Mouse (Mus musculus) liver, embryonic 13.5 days (tissue): ENCODE measurements around the gene Ppm1a. TPM values are rescaled to one million over a fixed set of nuclear protein-coding genes. Genes with fewer than 3 reads are reported as not detected.

Experiments
- ATAC-seq: fragments of 200-750 bp; cut with Nextera tagmentation; 2 replicates; pipeline ENCODE4 v1.8.0; 2017; ENCODE audit warnings: low read depth, mild to moderate bottlenecking, moderate number of reproducible peaks, moderate library complexity
- DNase-seq: peaks from one replicate; pipeline ENCODE4 v3.0.0; 2022
- H3K27ac ChIP-seq: fragments of 300-500 bp; sonication (generic); 2 replicates; pipeline ENCODE4 v1.5.1; 2015; ENCODE audit warnings: moderate library complexity, mild to moderate bottlenecking, inconsistent platforms
- H3K27me3 ChIP-seq: fragments of 300-500 bp; sonication (generic); 2 replicates; pipeline ENCODE4 v1.6.1; 2015; ENCODE audit warnings: mild to moderate bottlenecking, inconsistent platforms
- H3K36me3 ChIP-seq: fragments of 300-500 bp; sonication (generic); 2 replicates; pipeline ENCODE4 v1.6.1; 2015; ENCODE audit warnings: mild to moderate bottlenecking, inconsistent platforms
- H3K4me1 ChIP-seq: fragments of 300-500 bp; sonication (generic); replicated peaks from 2 replicates; pipeline ENCODE4 v1.6.1; 2015; ENCODE audit warnings: inconsistent platforms
- H3K4me2 ChIP-seq: fragments of 300-500 bp; sonication (generic); 2 replicates; pipeline ENCODE4 v1.6.1; 2015; ENCODE audit warnings: inconsistent platforms, mild to moderate bottlenecking, moderate library complexity
- H3K4me3 ChIP-seq: fragments of 300-500 bp; sonication (generic); replicated peaks from 2 replicates; pipeline ENCODE4 v1.5.1; 2015; ENCODE audit warnings: mild to moderate bottlenecking, inconsistent platforms
- H3K9ac ChIP-seq: fragments of 300-500 bp; sonication (generic); 2 replicates; pipeline ENCODE4 v1.6.1; 2015; ENCODE audit warnings: mild to moderate bottlenecking, inconsistent platforms
- H3K9me3 ChIP-seq: fragments of 300-500 bp; sonication (generic); replicated peaks from 2 replicates; pipeline ENCODE4 v1.6.1; 2016; ENCODE audit warnings: inconsistent platforms
- WGBS: fragments of 180-500 bp; shearing (Covaris S2); methylation state at CpG from one replicate; pipeline ENCODE4 v1.1.7; 2015; ENCODE audit not compliant: insufficient replicate concordance; 5-methylcytosine and 5-hydroxymethylcytosine counted together
- polyA plus RNA-seq: library from polyadenylated mRNA; unstranded; fragments of >200 nt; fragmentation: Nextera tagmentation; extraction: Ambion mirVana; gene quantifications from 2 replicates; pipeline ENCODE4 v1.2.1, GENCODE M21; 2015

The Ppm1a gene
- polyA plus RNA-seq, 1 experiment from 2014 or later, result 25.6 TPM

GRCm38 (mm10) chr12:72825656-72826055, 68.4 kb downstream of the Ppm1a start:
- no peaks in the 10 kb centered on the region for H3K4me1 ChIP-seq
- H3K9ac ChIP-seq, result no peak overlapping the region
- H3K27me3 ChIP-seq, result peaks cover 60% of the 10 kb centered on the region
- ATAC-seq (no peak), DNase-seq (no peak)
- H3K4me2 ChIP-seq, result no peak overlapping the region
- no peak overlapping the region for H3K4me3 ChIP-seq
- no peaks in the 10 kb centered on the region for H3K9me3 ChIP-seq
- 47% methylated on average over 5 of the region's 5 CpGs for WGBS
- H3K36me3 ChIP-seq, result no peaks in the 10 kb centered on the region
- H3K27ac ChIP-seq, result no peak overlapping the region

GRCm38 (mm10) chr12:72828846-72829556, 71.7 kb downstream of the Ppm1a start:
- Histone ChIP-seq H3K9me3 (no peaks in the 10 kb centered on the region), H3K4me3 (no peak overlapping the region), H3K27me3 (peaks cover 58% of the 10 kb centered on the region), H3K4me1 (no peaks in the 10 kb centered on the region), H3K27ac (no peak overlapping the region), H3K36me3 (no peaks in the 10 kb centered on the region), H3K4me2 (no peak overlapping the region), H3K9ac (no peak overlapping the region)
- DNase-seq, result no peak
- 51% methylated on average over 9 of the region's 9 CpGs for WGBS
- no peak for ATAC-seq

GRCm38 (mm10) chr12:72829777-72830176, 72.5 kb downstream of the Ppm1a start:
- H3K36me3 ChIP-seq, result no peaks in the 10 kb centered on the region
- H3K4me1 ChIP-seq, result no peaks in the 10 kb centered on the region
- peaks cover 58% of the 10 kb centered on the region for H3K27me3 ChIP-seq
- no peak overlapping the region for H3K27ac ChIP-seq
- 57% methylated on average over 20 of the region's 20 CpGs for WGBS
- no peaks in the 10 kb centered on the region for H3K9me3 ChIP-seq
- H3K9ac ChIP-seq, result no peak overlapping the region
- no peak overlapping the region for H3K4me3 ChIP-seq
- no peak for DNase-seq
- H3K4me2 ChIP-seq, result no peak overlapping the region
- no peak for ATAC-seq

- DNase-seq (no peak), ATAC-seq (no peak)
- H3K36me3 ChIP-seq, result no peaks in the 10 kb centered on the region
- H3K9me3 ChIP-seq, result no peaks in the 10 kb centered on the region
- 59% methylated on average over 8 of the region's 8 CpGs for WGBS
- no peaks in the 10 kb centered on the region for H3K4me1 ChIP-seq
- no peak overlapping the region for H3K4me2 ChIP-seq
- H3K9ac ChIP-seq, result no peak overlapping the region
- H3K27me3 ChIP-seq, result peaks cover 52% of the 10 kb centered on the region
- H3K27ac ChIP-seq, result no peak overlapping the region
- H3K4me3 ChIP-seq, result no peak overlapping the region
These were observed 73.1 kb downstream of the Ppm1a start for GRCm38 (mm10) chr12:72830317-72830716.

GRCm38 (mm10) chr12:72831711-72832432, 74.6 kb downstream of the Ppm1a start:
- no peaks in the 10 kb centered on the region for H3K9me3 ChIP-seq
- WGBS, result 9% methylated on average over 42 of the region's 42 CpGs
- ATAC-seq (no peak), DNase-seq (no peak)
- H3K27ac ChIP-seq, result no peak overlapping the region
- H3K27me3 ChIP-seq, result peaks cover 50% of the 10 kb centered on the region
- H3K4me2 ChIP-seq, result peak overlapping the region; percentile 48
- H3K9ac ChIP-seq, result no peak overlapping the region
- H3K4me1 ChIP-seq, result no peaks in the 10 kb centered on the region
- peak overlapping the region; percentile 30 for H3K4me3 ChIP-seq
- no peaks in the 10 kb centered on the region for H3K36me3 ChIP-seq

GRCm38 (mm10) chr12:72834773-72835517, 77.7 kb downstream of the Ppm1a start:
- Histone ChIP-seq H3K4me1 (no peaks in the 10 kb centered on the region), H3K4me2 (no peak overlapping the region), H3K4me3 (no peak overlapping the region), H3K27ac (no peak overlapping the region), H3K9me3 (no peaks in the 10 kb centered on the region), H3K27me3 (peaks cover 37% of the 10 kb centered on the region), H3K36me3 (no peaks in the 10 kb centered on the region), H3K9ac (no peak overlapping the region)
- ATAC-seq (no peak), DNase-seq (no peak)
- WGBS, result 57% methylated on average over 14 of the region's 14 CpGs

GRCm38 (mm10) chr12:72835518-72836015, 78.3 kb downstream of the Ppm1a start:
- ATAC-seq, result no peak
- Histone ChIP-seq H3K9ac (no peak overlapping the region), H3K27ac (no peak overlapping the region), H3K9me3 (no peaks in the 10 kb centered on the region), H3K4me1 (no peaks in the 10 kb centered on the region), H3K4me2 (no peak overlapping the region), H3K27me3 (peaks cover 31% of the 10 kb centered on the region), H3K36me3 (no peaks in the 10 kb centered on the region), H3K4me3 (no peak overlapping the region)
- DNase-seq, result no peak
- WGBS, result 66% methylated on average over 8 of the region's 8 CpGs

- Histone ChIP-seq H3K9me3 (0 out of 2 replicates have a peak, but pooled peaks cover 4% of the 10 kb centered on the region), H3K27me3 (peaks cover 14% of the 10 kb centered on the region), H3K36me3 (no peaks in the 10 kb centered on the region), H3K4me1 (no peaks in the 10 kb centered on the region), H3K27ac (no peak overlapping the region), H3K4me3 (no peak overlapping the region), H3K9ac (no peak overlapping the region), H3K4me2 (no peak overlapping the region)
- DNase-seq (no peak), ATAC-seq (no peak)
- WGBS, result 56% methylated on average over 4 of the region's 4 CpGs
These were observed 80.0 kb downstream of the Ppm1a start for GRCm38 (mm10) chr12:72837302-72837701.

GRCm38 (mm10) chr12:72841500-72841899, 84.2 kb downstream of the Ppm1a start:
- 0 out of 2 replicates have a peak, but pooled peaks cover 6% of the 10 kb centered on the region for H3K27me3 ChIP-seq
- H3K4me1 ChIP-seq, result peaks cover 8% of the 10 kb centered on the region
- H3K4me3 ChIP-seq, result no peak overlapping the region
- no peak overlapping the region for H3K4me2 ChIP-seq
- ATAC-seq (no peak), DNase-seq (no peak)
- no peak overlapping the region for H3K9ac ChIP-seq
- 82% methylated on average over 1 of the region's 1 CpGs for WGBS
- 0 out of 2 replicates have a peak, but pooled peaks cover 5% of the 10 kb centered on the region for H3K9me3 ChIP-seq
- no peaks in the 10 kb centered on the region for H3K36me3 ChIP-seq
- H3K27ac ChIP-seq, result no peak overlapping the region

- H3K27ac ChIP-seq, result no peak overlapping the region
- H3K36me3 ChIP-seq, result no peaks in the 10 kb centered on the region
- H3K9me3 ChIP-seq, result 0 out of 2 replicates have a peak, but pooled peaks cover 5% of the 10 kb centered on the region
- WGBS, result 69% methylated on average over 4 of the region's 4 CpGs
- H3K4me2 ChIP-seq, result no peak overlapping the region
- H3K9ac ChIP-seq, result no peak overlapping the region
- ATAC-seq (no peak), DNase-seq (no peak)
- H3K27me3 ChIP-seq, result 0 out of 2 replicates have a peak, but pooled peaks cover 11% of the 10 kb centered on the region
- no peak overlapping the region for H3K4me3 ChIP-seq
- H3K4me1 ChIP-seq, result peaks cover 8% of the 10 kb centered on the region
These were observed 85.9 kb downstream of the Ppm1a start for GRCm38 (mm10) chr12:72843135-72843534.

- no peak overlapping the region for H3K4me3 ChIP-seq
- no peak overlapping the region for H3K27ac ChIP-seq
- peak overlapping the region; percentile 53 for H3K4me2 ChIP-seq
- WGBS, result 58% methylated on average over 4 of the region's 4 CpGs
- no peaks in the 10 kb centered on the region for H3K36me3 ChIP-seq
- ATAC-seq (no peak), DNase-seq (no peak)
- 0 out of 2 replicates have a peak, but pooled peaks cover 5% of the 10 kb centered on the region for H3K9me3 ChIP-seq
- 0 out of 2 replicates have a peak, but pooled peaks cover 11% of the 10 kb centered on the region for H3K27me3 ChIP-seq
- H3K9ac ChIP-seq, result no peak overlapping the region
- peaks cover 8% of the 10 kb centered on the region for H3K4me1 ChIP-seq
These were observed 86.3 kb downstream of the Ppm1a start for GRCm38 (mm10) chr12:72843555-72843954.
